Mouse (Mus musculus): Measurements from ENCODE around the gene Trim56. TPM values are rescaled to one million over a fixed set of nuclear protein-coding genes. Genes with fewer than 3 reads are reported as not detected.

The Trim56 gene
- total and polyA plus RNA-seq, 3 experiments, result 19.2 to 55.3 (median 34.1) TPM

GRCm38 (mm10) chr5:137111542-137112408, 4.2 kb downstream of the Trim56 start:
- no peak for TF ChIP-seq GATA1 (IDR thresholded peaks at IDR 0.05; ENCODE audit: borderline replicate concordance, low read length)
- H3K4me1 ChIP-seq (ENCODE audit: insufficient read depth, low read depth, low read length), result peaks cover 67% of the 10 kb centered on the region
- no peak for DNase-seq (ENCODE audit: low spot score)
- H3K4me3 ChIP-seq (ENCODE audit: low read depth, low read length), result no peak overlapping the region
- ATAC-seq (ENCODE audit: extremely low read depth, insufficient number of reproducible peaks, low FRiP score, poor library complexity, severe bottlenecking), result no peak
- H3K36me3 ChIP-seq (replicated peaks), result peaks cover 71% of the 10 kb centered on the region
- H3K9me3 ChIP-seq (replicated peaks), result peaks cover 39% of the 10 kb centered on the region
- H3K27me3 ChIP-seq (ENCODE audit: insufficient read depth, low read length), result peaks cover 3% of the 10 kb centered on the region; the same call in 1 of the 2 replicates

GRCm38 (mm10) chr5:137110863-137111262, 5.1 kb downstream of the Trim56 start:
- H3K4me1 ChIP-seq (ENCODE audit: insufficient read depth, low read depth, low read length), result peaks cover 67% of the 10 kb centered on the region
- DNase-seq (ENCODE audit: low spot score) (no peak), ATAC-seq (ENCODE audit: extremely low read depth, insufficient number of reproducible peaks, low FRiP score, poor library complexity, severe bottlenecking) (no peak)
- peaks cover 78% of the 10 kb centered on the region for H3K36me3 ChIP-seq (replicated peaks)
- H3K27me3 ChIP-seq (ENCODE audit: insufficient read depth, low read length), result peaks cover 3% of the 10 kb centered on the region; the same call in 1 of the 2 replicates
- no peak for TF ChIP-seq POLR2AphosphoS5 (IDR thresholded peaks at IDR 0.05; ENCODE audit: insufficient replicate concordance, low read depth, low read length)
- TF ChIP-seq TAL1 (conservative IDR thresholded peaks at IDR 0.05; ENCODE audit: low read depth, low read length), result no peak
- no peak for TF ChIP-seq GATA2 (IDR thresholded peaks at IDR 0.05; ENCODE audit: borderline replicate concordance, low read depth, low read length)
- TF ChIP-seq CTCF (IDR thresholded peaks at IDR 0.05; ENCODE audit: low read depth, low read length), result no peak
- no peak for TF ChIP-seq GATA1 (IDR thresholded peaks at IDR 0.05; ENCODE audit: borderline replicate concordance, low read length)
- peaks cover 39% of the 10 kb centered on the region for H3K9me3 ChIP-seq (replicated peaks)
- H3K4me3 ChIP-seq (ENCODE audit: low read depth, low read length), result no peak overlapping the region

GRCm38 (mm10) chr5:137109941-137110593, 5.9 kb downstream of the Trim56 start:
- H3K36me3 ChIP-seq (replicated peaks), result peaks cover 84% of the 10 kb centered on the region
- no peak for TF ChIP-seq GATA2 (IDR thresholded peaks at IDR 0.05; ENCODE audit: borderline replicate concordance, low read depth, low read length)
- 0 out of 2 replicates have a peak, but pooled peaks have one; percentile 69 for TF ChIP-seq POLR2AphosphoS5 (IDR thresholded peaks at IDR 0.05; ENCODE audit: insufficient replicate concordance, low read depth, low read length)
- peaks cover 39% of the 10 kb centered on the region for H3K9me3 ChIP-seq (replicated peaks)
- H3K4me1 ChIP-seq (ENCODE audit: insufficient read depth, low read depth, low read length), result peaks cover 71% of the 10 kb centered on the region
- DNase-seq (ENCODE audit: low spot score) (no peak), ATAC-seq (ENCODE audit: extremely low read depth, insufficient number of reproducible peaks, low FRiP score, poor library complexity, severe bottlenecking) (no peak)
- H3K4me3 ChIP-seq (ENCODE audit: low read depth, low read length), result no peak overlapping the region; the same call in 1 of the 2 replicates
- H3K27me3 ChIP-seq (ENCODE audit: insufficient read depth, low read length), result peaks cover 3% of the 10 kb centered on the region; the same call in 1 of the 2 replicates

GRCm38 (mm10) chr5:137108111-137108510, 7.9 kb downstream of the Trim56 start:
- no peak overlapping the region for H3K4me3 ChIP-seq (ENCODE audit: low read depth, low read length)
- no peak for TF ChIP-seq CTCF (IDR thresholded peaks at IDR 0.05; ENCODE audit: low read depth, low read length)
- H3K4me1 ChIP-seq (ENCODE audit: insufficient read depth, low read depth, low read length), result peaks cover 71% of the 10 kb centered on the region
- H3K27me3 ChIP-seq (ENCODE audit: insufficient read depth, low read length), result no peaks in the 10 kb centered on the region; the same call in 1 of the 2 replicates
- peaks cover 81% of the 10 kb centered on the region for H3K36me3 ChIP-seq (replicated peaks)
- H3K9me3 ChIP-seq (replicated peaks), result peaks cover 29% of the 10 kb centered on the region
- ATAC-seq (ENCODE audit: extremely low read depth, insufficient number of reproducible peaks, low FRiP score, poor library complexity, severe bottlenecking), result no peak
- no peak for DNase-seq (ENCODE audit: low spot score)

GRCm38 (mm10) chr5:137107670-137108069, 8.3 kb downstream of the Trim56 start:
- DNase-seq (ENCODE audit: low spot score) (no peak), ATAC-seq (ENCODE audit: extremely low read depth, insufficient number of reproducible peaks, low FRiP score, poor library complexity, severe bottlenecking) (no peak)
- no peaks in the 10 kb centered on the region for H3K27me3 ChIP-seq (ENCODE audit: insufficient read depth, low read length)
- H3K9me3 ChIP-seq (replicated peaks), result peaks cover 25% of the 10 kb centered on the region
- peaks cover 76% of the 10 kb centered on the region for H3K36me3 ChIP-seq (replicated peaks)
- no peak for TF ChIP-seq TAL1 (conservative IDR thresholded peaks at IDR 0.05; ENCODE audit: low read depth, low read length)
- no peak for TF ChIP-seq GATA2 (IDR thresholded peaks at IDR 0.05; ENCODE audit: borderline replicate concordance, low read depth, low read length)
- no peak for TF ChIP-seq POLR2AphosphoS5 (IDR thresholded peaks at IDR 0.05; ENCODE audit: insufficient replicate concordance, low read depth, low read length)
- no peak for TF ChIP-seq GATA1 (IDR thresholded peaks at IDR 0.05; ENCODE audit: borderline replicate concordance, low read length)
- no peak for TF ChIP-seq CTCF (IDR thresholded peaks at IDR 0.05; ENCODE audit: low read depth, low read length)
- peaks cover 71% of the 10 kb centered on the region for H3K4me1 ChIP-seq (ENCODE audit: insufficient read depth, low read depth, low read length)
- H3K4me3 ChIP-seq (ENCODE audit: low read depth, low read length), result no peak overlapping the region

- no peak overlapping the region for H3K4me3 ChIP-seq (ENCODE audit: low read depth, low read length)
- ATAC-seq (ENCODE audit: extremely low read depth, insufficient number of reproducible peaks, low FRiP score, poor library complexity, severe bottlenecking) (no peak), DNase-seq (ENCODE audit: low spot score) (peak; percentile 28)
- H3K4me1 ChIP-seq (ENCODE audit: insufficient read depth, low read depth, low read length), result peaks cover 73% of the 10 kb centered on the region
- peaks cover 71% of the 10 kb centered on the region for H3K36me3 ChIP-seq (replicated peaks)
- no peak for TF ChIP-seq GATA1 (IDR thresholded peaks at IDR 0.05; ENCODE audit: borderline replicate concordance, low read length)
- peak; percentile 56 for TF ChIP-seq CTCF (IDR thresholded peaks at IDR 0.05; ENCODE audit: low read depth, low read length)
- TF ChIP-seq POLR2AphosphoS5 (IDR thresholded peaks at IDR 0.05; ENCODE audit: insufficient replicate concordance, low read depth, low read length), result no peak
- TF ChIP-seq TAL1 (conservative IDR thresholded peaks at IDR 0.05; ENCODE audit: low read depth, low read length), result no peak
- no peak for TF ChIP-seq GATA2 (IDR thresholded peaks at IDR 0.05; ENCODE audit: borderline replicate concordance, low read depth, low read length)
- peaks cover 22% of the 10 kb centered on the region for H3K9me3 ChIP-seq (replicated peaks)
- H3K27me3 ChIP-seq (ENCODE audit: insufficient read depth, low read length), result no peaks in the 10 kb centered on the region
Observed at GRCm38 (mm10) chr5:137107024-137107423, 9.0 kb downstream of the Trim56 start.

Data from G1E (cell line).